Mouse (Mus musculus) midbrain, embryonic 16.5 days (tissue): ENCODE measurements around the gene Serpinb9b. TPM values are rescaled to one million over a fixed set of nuclear protein-coding genes. Genes with fewer than 3 reads are reported as not detected.
A peak's percentile ranks its signal among the peaks of the same experiment; 100 is the strongest.

Source experiments
- ATAC-seq: fragments of 200-750 bp; cut with Nextera tagmentation; 2 replicates; pipeline ENCODE4 v1.8.0; 2017; ENCODE audit warnings: moderate TSS enrichment
- H3K27ac ChIP-seq: fragments of 300-500 bp; sonication (generic); 2 replicates; pipeline ENCODE4 v1.5.1; 2014; ENCODE audit warnings: mild to moderate bottlenecking, low read length, mixed read lengths
- H3K27me3 ChIP-seq: fragments of 300-500 bp; sonication (generic); 2 replicates; pipeline ENCODE4 v1.6.1; 2014; ENCODE audit warnings: low read depth, low read length, mixed read lengths; ENCODE audit not compliant: control insufficient read depth, insufficient read depth
- H3K36me3 ChIP-seq: fragments of 300-500 bp; sonication (generic); 2 replicates; pipeline ENCODE4 v1.6.1; 2014; ENCODE audit warnings: mild to moderate bottlenecking, low read length, moderate library complexity, mixed read lengths; ENCODE audit not compliant: control insufficient read depth, insufficient read depth
- H3K4me1 ChIP-seq: fragments of 300-500 bp; sonication (generic); 2 replicates; pipeline ENCODE4 v1.6.1; 2014; ENCODE audit warnings: mild to moderate bottlenecking, low read length, mixed read lengths; ENCODE audit not compliant: control insufficient read depth, insufficient read depth
- H3K4me2 ChIP-seq: fragments of 300-500 bp; sonication (generic); 2 replicates; pipeline ENCODE4 v1.6.1; 2014; ENCODE audit warnings: mild to moderate bottlenecking, low read length, mixed read lengths
- H3K4me3 ChIP-seq: fragments of 300-500 bp; sonication (generic); 2 replicates; pipeline ENCODE4 v1.5.1; 2014; ENCODE audit warnings: low read depth, mild to moderate bottlenecking, low read length, moderate library complexity, mixed read lengths
- H3K9ac ChIP-seq: fragments of 300-500 bp; sonication (generic); 2 replicates; pipeline ENCODE4 v1.6.1; 2014; ENCODE audit warnings: low read depth, low read length, mixed read lengths
- H3K9me3 ChIP-seq: fragments of 300-500 bp; sonication (generic); replicated peaks from 2 replicates; pipeline ENCODE4 v1.6.1; 2014; ENCODE audit warnings: mild to moderate bottlenecking, low read length, mixed read lengths; ENCODE audit not compliant: control insufficient read depth, poor library complexity, severe bottlenecking
- WGBS: fragments of 180-500 bp; shearing (Covaris S2); extraction: QIAGEN DNeasy Blood & Tissue Kit; methylation state at CpG from one replicate; pipeline ENCODE4 v1.1.7; 2014; 5-methylcytosine and 5-hydroxymethylcytosine counted together
- polyA plus RNA-seq: library from polyadenylated mRNA; unstranded; fragments of >200 nt; fragmentation: Nextera tagmentation; extraction: Ambion mirVana; gene quantifications from 2 replicates; pipeline ENCODE4 v1.2.1, GENCODE M21; 2015

The Serpinb9b gene
- polyA plus RNA-seq: 0.13 and 0.30 TPM in 2 replicates

- 82% methylated on average over 2 of the region's 2 CpGs for WGBS
- Histone ChIP-seq H3K9ac (no peak within 1 kb of the TSS), H3K27me3 (no peaks in the 10 kb centered on the region), H3K36me3 (no peaks in the 10 kb centered on the region), H3K4me1 (no peaks in the 10 kb centered on the region), H3K4me2 (no peak within 1 kb of the TSS), H3K9me3 (no peaks in the 10 kb centered on the region), H3K4me3 (no peak within 1 kb of the TSS), H3K27ac (no peak within 1 kb of the TSS)
- no peak for ATAC-seq
Observed at GRCm38 (mm10) chr13:33027244-33027643, at the start of gene Serpinb9b. Serpinb9b (plus strand) TSS chr13:33027416.

GRCm38 (mm10) chr13:32982556-32983042 lies 44.6 kb upstream of the Serpinb9b start:
- H3K4me3 ChIP-seq: no peak overlapping the region
- no peaks in the 10 kb centered on the region for H3K27me3 ChIP-seq
- no peak overlapping the region for H3K27ac ChIP-seq
- 79% methylated on average over 4 of the region's 4 CpGs for WGBS
- H3K36me3 ChIP-seq: no peaks in the 10 kb centered on the region
- no peaks in the 10 kb centered on the region for H3K4me1 ChIP-seq
- no peak for ATAC-seq
- no peak overlapping the region for H3K4me2 ChIP-seq
- H3K9ac ChIP-seq: no peak overlapping the region
- H3K9me3 ChIP-seq: no peaks in the 10 kb centered on the region

GRCm38 (mm10) chr13:32986256-32986655 lies 41.0 kb upstream of the Serpinb9b start:
- Histone ChIP-seq H3K27ac (no peak overlapping the region), H3K4me1 (no peaks in the 10 kb centered on the region), H3K27me3 (no peaks in the 10 kb centered on the region), H3K9ac (no peak overlapping the region), H3K36me3 (no peaks in the 10 kb centered on the region), H3K4me2 (no peak overlapping the region), H3K9me3 (no peaks in the 10 kb centered on the region), H3K4me3 (no peak overlapping the region)
- no peak for ATAC-seq

GRCm38 (mm10) chr13:32993152-32993893 lies 33.9 kb upstream of the Serpinb9b start:
- no peaks in the 10 kb centered on the region for H3K4me1 ChIP-seq
- no peak overlapping the region for H3K4me3 ChIP-seq
- H3K27me3 ChIP-seq: no peaks in the 10 kb centered on the region
- no peak overlapping the region for H3K4me2 ChIP-seq
- WGBS: 80% methylated on average over 10 of the region's 10 CpGs
- no peaks in the 10 kb centered on the region for H3K36me3 ChIP-seq
- ATAC-seq: no peak
- no peaks in the 10 kb centered on the region for H3K9me3 ChIP-seq
- no peak overlapping the region for H3K27ac ChIP-seq
- H3K9ac ChIP-seq: no peak overlapping the region

- H3K9me3 ChIP-seq: no peaks in the 10 kb centered on the region
- no peaks in the 10 kb centered on the region for H3K27me3 ChIP-seq
- H3K27ac ChIP-seq: no peak overlapping the region
- no peak overlapping the region for H3K4me2 ChIP-seq
- ATAC-seq: no peak
- 83% methylated on average over 2 of the region's 2 CpGs for WGBS
- no peaks in the 10 kb centered on the region for H3K4me1 ChIP-seq
- H3K9ac ChIP-seq: no peak overlapping the region
- no peak overlapping the region for H3K4me3 ChIP-seq
- no peaks in the 10 kb centered on the region for H3K36me3 ChIP-seq
Observed at GRCm38 (mm10) chr13:32993894-32994242, 33.3 kb upstream of the Serpinb9b start.

GRCm38 (mm10) chr13:32995051-32995450 lies 32.2 kb upstream of the Serpinb9b start:
- no peaks in the 10 kb centered on the region for H3K4me1 ChIP-seq
- H3K4me3 ChIP-seq: no peak overlapping the region
- no peaks in the 10 kb centered on the region for H3K27me3 ChIP-seq
- H3K4me2 ChIP-seq: no peak overlapping the region
- H3K36me3 ChIP-seq: no peaks in the 10 kb centered on the region
- H3K9me3 ChIP-seq: no peaks in the 10 kb centered on the region
- H3K27ac ChIP-seq: no peak overlapping the region
- ATAC-seq: no peak
- WGBS: 83% methylated on average over 4 of the region's 4 CpGs
- H3K9ac ChIP-seq: no peak overlapping the region

- no peak for ATAC-seq
- H3K36me3 ChIP-seq: no peaks in the 10 kb centered on the region
- no peak overlapping the region for H3K9ac ChIP-seq
- H3K4me2 ChIP-seq: no peak overlapping the region
- no peaks in the 10 kb centered on the region for H3K27me3 ChIP-seq
- no peak overlapping the region for H3K27ac ChIP-seq
- H3K4me3 ChIP-seq: no peak overlapping the region
- WGBS: 93% methylated on average over 5 of the region's 5 CpGs
- H3K4me1 ChIP-seq: peaks cover 4% of the 10 kb centered on the region; the same call in 1 of the 2 replicates
- no peaks in the 10 kb centered on the region for H3K9me3 ChIP-seq
Observed at GRCm38 (mm10) chr13:33001341-33001740, 25.9 kb upstream of the Serpinb9b start.

- no peaks in the 10 kb centered on the region for H3K27me3 ChIP-seq
- H3K4me3 ChIP-seq: no peak within 1 kb of the TSS
- no peak within 1 kb of the TSS for H3K27ac ChIP-seq
- peaks cover 4% of the 10 kb centered on the region; the same call in 1 of the 2 replicates for H3K4me1 ChIP-seq
- peak within 1 kb of the TSS; percentile 48; the same call in 1 of the 2 replicates for H3K4me2 ChIP-seq
- H3K9me3 ChIP-seq: no peaks in the 10 kb centered on the region
- H3K36me3 ChIP-seq: no peaks in the 10 kb centered on the region
- ATAC-seq: no peak
- no peak within 1 kb of the TSS for H3K9ac ChIP-seq
- 70% methylated on average over 3 of the region's 3 CpGs for WGBS
Observed at GRCm38 (mm10) chr13:33002950-33003349, 24.3 kb upstream of the Serpinb9b start, which contains the start of gene Serpinb9. Serpinb9 (plus strand) TSS chr13:33003250.
